Mouse (Mus musculus) gastrocnemius, postnatal 36 days (tissue): Measurements from ENCODE around the gene Gm13030. TPM values are rescaled to one million over a fixed set of nuclear protein-coding genes. Genes with fewer than 3 reads are reported as not detected.
"Not testable (repeated sequence)": the region's sequence is repeated elsewhere in the genome, so short reads cannot be mapped to it uniquely, and the experiment has no call there.

ENCODE experiments used
- DNase-seq, 2 experiments: peaks; one replicate each; pipeline ENCODE4 v3.0.0; 2022
- intact Hi-C: fragments of 180-260 bp; cut with DNase I; formaldehyde crosslinking; loops from one replicate; pipeline ENCODE4 v1.15.1; 2025
- total RNA-seq, 2 experiments: library from RNA; stranded (reverse); gene quantifications; 2 replicates each; pipeline ENCODE4 v1.2.3; 2021

The Gm13030 gene
- total RNA-seq, 2 experiments from 2014 or later: not detected

DNA sequence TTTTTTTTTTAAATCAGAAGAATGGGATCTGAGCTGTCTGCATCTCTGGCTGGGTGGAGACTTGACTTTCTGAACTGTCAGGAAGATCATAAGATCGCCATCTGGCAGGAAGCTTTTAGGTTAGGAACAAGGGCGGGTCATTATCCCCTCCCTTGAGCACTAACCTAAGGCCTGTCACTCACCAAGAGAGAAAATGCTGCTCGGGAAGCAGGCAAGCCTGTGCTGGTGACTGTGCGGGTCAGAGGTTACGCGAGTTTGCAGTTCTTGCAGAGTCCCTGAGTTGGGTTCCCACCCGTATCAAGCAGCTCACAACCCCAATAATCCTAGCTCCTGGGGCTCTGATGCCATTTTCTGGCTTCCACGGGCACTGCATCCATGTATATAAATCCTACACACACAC is 5.1 kb downstream of the Gm13030 start:
- intact Hi-C loops: no loop called here
- no peak for DNase-seq

DNA sequence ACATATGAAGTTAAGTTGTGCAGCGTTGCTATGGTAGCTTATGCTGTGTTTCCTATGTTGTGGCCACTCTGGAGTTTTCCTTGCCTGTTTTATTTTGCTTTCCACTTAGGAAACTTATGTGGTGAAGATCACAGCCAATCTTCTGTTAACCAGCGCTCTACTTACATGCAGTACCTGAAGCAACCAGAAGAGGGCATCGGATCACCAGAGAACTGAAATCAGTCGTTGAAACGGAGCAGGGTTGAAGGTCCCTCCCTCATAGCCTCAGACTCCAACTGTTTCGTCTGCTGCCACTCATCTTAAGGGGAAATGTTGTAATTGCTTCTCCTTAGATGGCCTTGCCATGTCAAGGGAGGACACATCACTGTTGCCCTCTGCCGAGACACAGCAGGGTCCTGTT is 7.4 kb downstream of the Gm13030 start:
- intact Hi-C loops: loop anchor here (1.0 kb wide), 1 partner anchor 17 kb away; no protein-coding TSS in a partner anchor
- DNase-seq: peak in 1 of 2 experiments; percentile 59

DNA sequence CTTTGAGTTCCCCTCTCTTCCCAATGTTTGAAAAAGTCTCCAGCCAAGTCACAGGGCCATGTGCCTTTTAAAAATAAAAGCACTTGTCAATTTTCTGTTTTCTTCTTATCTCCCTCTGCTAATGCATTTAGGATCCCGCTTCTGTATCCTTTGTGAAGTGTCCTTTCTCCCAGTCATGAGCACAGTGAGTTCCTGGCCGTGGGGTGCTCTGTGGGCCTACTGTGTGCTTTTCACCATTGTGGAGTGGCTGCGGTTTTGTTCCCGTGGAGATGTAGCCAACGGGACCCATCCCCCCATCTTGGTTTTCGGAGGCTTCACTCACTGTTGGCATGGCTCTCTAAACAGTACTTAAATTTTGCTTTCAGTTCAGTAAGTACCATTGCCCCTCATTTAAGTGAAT is 7.8 kb downstream of the Gm13030 start:
- DNase-seq: no peak
- intact Hi-C loops: loop anchor here (1.0 kb wide), 1 partner anchor 17 kb away; no protein-coding TSS in a partner anchor

DNA sequence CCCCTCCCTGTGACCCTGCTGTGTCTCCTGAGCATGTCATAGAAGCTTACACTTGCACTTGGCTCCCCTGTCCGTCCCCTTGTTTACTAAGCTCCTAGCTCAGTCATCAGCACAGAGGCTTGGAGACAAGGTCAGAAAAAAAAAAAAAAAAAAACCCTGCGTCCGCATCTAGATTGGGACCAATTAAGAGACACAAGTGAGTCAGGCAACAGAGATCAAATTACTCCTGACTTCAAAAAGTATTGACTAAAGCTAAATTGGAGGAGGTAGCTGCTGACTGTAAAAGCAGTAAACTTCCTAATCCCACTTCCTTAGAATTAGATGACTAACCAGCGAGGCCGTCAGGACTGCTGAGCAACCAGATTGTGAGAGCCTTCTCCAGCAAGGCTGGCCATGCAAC is 8.7 kb downstream of the Gm13030 start:
- DNase-seq: no peak
- intact Hi-C loops: no loop called here

DNA sequence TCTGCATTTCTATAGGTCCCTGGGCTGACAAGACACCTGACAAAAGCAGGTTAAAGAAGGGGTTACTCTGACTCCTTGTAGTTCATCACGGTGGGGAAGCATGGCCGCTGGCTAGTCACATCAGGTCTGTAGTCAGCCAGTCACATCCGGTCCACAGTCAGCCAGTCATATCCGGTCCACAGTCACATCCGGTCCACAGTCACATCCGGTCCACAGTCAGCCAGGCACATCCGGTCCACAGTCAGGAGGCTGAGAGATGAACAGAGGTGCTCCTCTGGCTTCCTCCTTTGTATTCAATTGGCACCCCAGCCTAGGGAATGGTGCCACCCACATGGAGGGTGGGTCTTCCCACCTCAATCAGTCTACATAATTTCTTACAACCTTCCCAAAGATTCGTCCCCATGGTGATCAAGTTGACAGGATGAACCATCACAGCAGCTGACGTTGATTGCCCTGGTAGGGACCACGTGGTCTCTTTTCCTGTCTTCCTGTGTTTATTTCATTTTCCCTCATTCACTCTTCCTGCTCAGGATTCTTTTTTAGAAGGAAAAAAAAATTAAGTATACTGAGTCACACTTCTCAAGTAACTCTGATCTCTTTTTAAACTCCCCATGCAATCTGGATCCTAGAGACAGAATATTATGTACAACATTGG is 10.3 kb downstream of the Gm13030 start, which contains the start of gene Pla2g5:
TSS of gene Pla2g5 (minus strand) at position 139 of the 655 bp plus-strand sequence.
- DNase-seq: no peak
- intact Hi-C loops: no loop called here

DNA sequence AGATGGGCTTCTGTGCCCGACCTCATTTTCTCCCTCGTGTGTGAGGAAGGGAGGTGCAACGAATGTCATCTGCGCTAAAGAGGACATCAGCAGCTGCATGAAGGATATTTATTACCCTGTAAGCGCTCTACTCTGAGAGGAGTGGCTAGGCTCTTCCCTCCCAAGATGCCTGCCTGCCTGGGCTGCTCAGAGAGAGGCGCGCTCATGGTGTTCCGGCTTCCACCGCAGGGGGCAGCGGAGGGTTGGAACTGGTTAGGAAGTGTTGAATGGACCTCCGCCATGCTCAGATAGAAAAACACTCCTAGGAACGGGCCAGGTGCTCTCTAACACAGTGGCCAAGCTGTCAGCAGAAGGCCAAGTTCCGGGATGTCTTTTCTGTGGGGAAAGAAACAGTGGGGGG is 14.0 kb downstream of the Gm13030 start:
- DNase-seq: peak; percentile 41 to 51
- intact Hi-C loops: no loop called here

DNA sequence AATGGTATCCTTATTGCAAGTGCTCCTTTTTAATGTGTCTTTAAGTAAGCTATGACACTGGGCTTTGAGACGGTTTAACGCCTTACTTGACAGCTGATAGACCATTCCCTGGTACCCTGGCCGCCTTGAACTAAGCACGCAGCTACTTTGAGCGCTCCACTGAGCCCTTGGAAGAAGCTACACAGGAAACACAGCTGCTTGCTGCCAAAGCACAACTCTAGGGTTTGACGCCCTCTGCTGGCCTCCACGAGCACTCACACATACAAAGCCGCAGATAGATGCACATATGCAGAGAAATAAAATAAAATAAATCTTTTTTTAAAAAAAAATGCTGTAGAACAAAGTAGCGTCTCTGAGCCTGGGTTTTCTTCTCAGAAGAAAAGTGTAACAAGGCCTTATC is 14.5 kb downstream of the Gm13030 start:
- intact Hi-C loops: no loop called here
- DNase-seq: no peak

DNA sequence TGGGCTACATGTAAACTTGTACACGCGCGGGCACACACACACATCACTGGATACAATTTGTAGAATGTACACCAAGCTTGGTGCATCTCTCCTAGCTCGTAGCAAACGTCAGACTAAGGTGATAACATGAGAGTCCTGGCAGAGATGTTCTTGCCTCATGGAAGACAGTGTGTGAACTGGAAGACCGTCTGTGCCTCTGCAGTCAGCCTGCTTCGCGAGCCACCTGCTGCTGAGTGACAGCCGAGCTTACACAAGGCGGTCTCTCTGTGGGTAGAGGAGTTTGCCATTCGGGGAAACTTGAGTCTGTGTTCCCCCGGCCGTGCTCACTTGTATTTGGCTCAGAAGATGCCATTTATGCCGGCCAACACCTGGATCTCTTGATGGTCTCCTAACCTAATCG is 15.3 kb downstream of the Gm13030 start:
- intact Hi-C loops: no loop called here
- no peak for DNase-seq

DNA sequence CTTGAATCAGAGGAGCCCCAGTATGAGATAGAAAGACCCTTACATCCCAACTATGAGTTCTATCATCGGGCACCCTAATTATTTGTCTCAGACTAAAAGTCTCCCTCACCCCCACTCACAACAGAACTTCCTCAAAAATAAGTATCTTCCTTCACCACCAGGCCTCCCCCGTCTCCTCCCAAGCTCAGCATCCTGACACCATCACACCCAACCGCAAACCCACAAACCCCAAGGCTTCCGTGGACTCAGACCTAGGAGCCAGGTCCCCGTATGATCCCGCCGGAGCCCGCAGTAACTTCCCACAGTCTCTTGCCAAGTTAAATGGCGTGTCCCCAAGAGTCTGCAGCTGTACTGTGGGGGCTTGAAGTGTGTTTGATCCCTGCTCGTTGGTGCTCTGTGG is 16.2 kb downstream of the Gm13030 start:
- no peak for DNase-seq
- intact Hi-C loops: no loop called here

DNA sequence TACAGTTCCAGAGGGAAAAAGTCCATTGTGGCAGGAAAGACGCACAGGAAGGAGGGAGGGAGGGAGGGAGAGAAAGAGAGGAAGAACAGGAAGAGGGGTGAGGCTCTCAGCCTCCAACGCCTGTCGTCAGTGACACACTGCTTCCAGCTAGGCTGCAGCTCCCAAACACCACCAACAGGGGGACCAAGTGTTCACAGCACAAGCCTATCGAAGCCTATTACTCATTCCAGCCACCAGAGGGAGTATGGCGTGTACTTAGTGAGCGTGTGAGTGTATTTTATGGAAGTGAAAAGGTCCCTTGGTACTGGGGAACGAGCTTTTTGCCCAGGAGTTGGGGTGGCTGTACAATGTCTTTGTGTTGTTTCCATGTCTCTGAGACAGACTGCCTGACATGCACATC is 17.3 kb downstream of the Gm13030 start:
- intact Hi-C loops: no loop called here
- DNase-seq: peak in 1 of 2 experiments; percentile 21

DNA sequence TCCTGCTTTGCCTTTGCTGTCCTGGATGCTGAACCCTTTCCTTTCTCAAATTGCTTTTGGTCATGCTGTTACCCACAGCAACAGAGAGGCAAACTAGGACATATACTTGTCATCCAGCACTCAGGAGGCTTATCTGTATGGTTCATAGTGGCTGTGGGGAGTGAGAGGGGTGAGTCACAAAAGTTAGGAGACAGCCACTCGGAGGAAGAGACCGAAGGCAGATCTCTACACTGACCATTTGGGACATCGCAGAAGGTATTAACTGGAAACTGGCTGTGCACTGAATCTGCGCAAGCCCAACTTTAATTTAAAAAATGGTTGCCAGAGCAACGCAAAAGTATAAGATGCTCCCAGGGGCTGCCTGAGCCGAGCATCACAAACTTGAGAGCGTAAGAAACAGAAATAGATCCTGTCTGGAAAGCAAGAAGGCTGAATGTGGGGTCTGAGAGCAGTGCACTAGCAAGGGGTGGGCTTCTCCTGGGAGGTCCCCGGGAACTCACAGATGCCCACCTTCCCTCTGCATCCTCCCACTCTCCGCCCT is 18.6 kb downstream of the Gm13030 start:
- DNase-seq: no peak
- intact Hi-C loops: no loop called here

DNA sequence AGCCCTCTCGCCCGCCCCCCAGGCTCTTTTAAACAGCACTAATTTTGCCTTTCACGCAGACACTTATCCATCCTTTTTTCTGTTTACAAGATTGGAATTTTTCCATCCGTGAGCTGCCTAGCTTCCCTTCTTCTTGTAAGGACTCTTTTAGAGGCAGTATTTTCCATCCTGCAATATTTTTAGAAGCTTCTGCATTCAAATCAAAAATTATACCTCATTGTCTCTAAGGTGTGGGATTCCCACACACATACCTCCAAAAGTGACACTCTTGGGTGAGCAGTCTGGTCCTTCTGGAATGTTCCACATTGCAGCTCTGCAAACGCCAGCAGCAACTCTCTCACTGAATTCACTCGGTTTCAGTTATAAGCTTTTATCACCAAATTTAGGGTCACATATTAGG is 20.8 kb downstream of the Gm13030 start:
- no peak for DNase-seq
- intact Hi-C loops: loop anchor here (1.0 to 5.0 kb wide), 2 partner anchors 105 to 406 kb away; no protein-coding TSS in a partner anchor

DNA sequence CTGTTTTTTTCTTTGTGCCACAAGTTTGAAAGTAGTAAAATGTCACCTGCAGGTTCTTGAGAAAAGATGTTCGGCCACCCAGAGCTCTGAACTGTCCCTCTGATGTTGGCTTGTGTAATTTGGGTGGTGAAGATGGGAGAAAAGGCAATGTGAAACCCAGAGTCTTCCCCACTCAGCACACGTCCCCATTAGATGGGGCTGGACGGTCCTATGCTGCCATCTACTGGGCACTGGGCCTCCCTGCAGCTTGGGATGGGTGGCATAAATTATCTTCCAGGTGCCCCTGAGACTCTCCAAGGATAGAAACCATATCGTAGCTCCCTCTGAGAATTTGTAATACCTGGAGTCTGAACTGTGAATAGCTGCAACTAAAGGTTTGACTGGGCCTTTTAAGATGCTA is 22.3 kb downstream of the Gm13030 start:
- peak; percentile 48 to 54 for DNase-seq
- intact Hi-C loops: loop anchor here (2.0 to 5.0 kb wide), 2 partner anchors 143 to 404 kb away; no protein-coding TSS in a partner anchor

DNA sequence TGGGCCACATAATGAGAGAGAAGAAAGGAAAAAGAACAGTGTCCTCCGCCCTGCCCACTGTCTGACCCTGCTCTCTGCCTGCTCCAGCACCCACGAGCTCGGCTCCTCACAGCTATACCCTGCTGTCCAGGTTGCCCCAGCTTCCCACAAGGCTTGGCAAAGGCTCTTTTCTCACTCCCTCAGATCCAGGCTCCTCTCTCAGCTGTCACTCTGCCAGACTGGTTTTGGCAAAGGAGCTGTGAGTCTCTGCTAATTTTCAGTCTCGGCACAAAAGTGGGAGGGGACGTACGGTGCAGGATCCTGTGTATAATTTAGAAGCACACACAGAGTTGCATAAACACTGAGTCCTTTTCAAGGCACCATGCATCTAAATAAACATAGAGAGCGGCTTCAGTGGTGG is 32.4 kb downstream of the Gm13030 start:
- intact Hi-C loops: no loop called here
- DNase-seq: no peak

DNA sequence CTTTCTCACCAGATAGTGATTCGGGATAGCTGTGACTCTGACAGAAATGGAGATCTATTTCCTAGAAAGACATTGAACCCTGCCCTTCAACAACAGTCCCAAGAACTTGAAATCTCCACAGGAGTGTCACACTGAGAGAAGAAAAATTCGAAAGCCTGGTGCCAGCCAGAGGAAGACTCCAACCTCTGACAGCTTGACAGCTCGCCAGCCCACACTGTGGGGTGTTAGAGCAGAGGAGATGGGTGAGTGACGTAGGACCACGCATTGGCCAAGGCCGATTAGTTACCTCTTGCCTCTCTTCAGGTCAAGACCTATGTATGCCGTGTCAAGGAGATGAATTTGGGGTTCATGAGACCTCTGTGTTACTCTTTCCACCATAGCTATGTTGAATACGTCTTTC is 33.0 kb downstream of the Gm13030 start:
- intact Hi-C loops: no loop called here
- no peak for DNase-seq

DNA sequence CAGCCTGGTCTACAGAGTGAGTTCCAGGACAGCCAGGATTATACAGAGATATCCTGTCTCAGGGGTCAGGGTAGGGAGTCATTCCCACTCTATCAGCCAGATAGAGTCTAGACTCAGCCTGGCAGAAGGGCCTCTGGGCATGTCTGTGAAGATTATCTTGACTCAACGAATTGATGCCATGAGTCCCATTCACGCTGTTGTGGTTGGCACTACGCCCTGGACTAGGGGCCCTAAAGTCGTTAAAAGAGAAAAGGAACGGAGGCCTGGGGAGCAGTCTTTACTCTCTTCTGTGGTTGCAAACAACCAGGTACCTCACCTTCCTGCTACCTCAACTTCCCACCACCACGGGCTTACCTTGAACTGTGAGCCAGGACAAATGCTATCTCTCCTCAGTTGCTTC is 34.0 kb downstream of the Gm13030 start:
- intact Hi-C loops: no loop called here
- no peak for DNase-seq

DNA sequence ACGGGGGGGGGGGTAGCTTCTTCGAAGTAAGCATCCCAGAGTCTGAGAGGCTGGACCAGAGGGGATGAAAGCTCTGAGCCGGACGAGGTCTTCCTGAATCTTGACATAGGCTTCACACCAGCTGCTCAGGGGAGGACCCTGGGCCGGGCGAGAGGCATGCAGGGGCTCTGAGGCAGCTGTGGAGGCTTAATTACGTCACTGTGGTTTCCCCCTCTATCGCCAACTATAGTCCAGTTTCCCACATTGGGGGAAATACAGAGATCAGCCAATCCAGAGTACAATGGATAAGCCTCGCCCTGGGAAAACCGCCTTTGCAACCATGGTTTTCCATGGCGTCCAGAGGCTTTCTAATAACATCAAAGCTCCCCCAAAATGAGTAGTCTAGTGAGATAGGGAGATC is 46.6 kb downstream of the Gm13030 start:
- intact Hi-C loops: no loop called here
- DNase-seq: no peak

DNA sequence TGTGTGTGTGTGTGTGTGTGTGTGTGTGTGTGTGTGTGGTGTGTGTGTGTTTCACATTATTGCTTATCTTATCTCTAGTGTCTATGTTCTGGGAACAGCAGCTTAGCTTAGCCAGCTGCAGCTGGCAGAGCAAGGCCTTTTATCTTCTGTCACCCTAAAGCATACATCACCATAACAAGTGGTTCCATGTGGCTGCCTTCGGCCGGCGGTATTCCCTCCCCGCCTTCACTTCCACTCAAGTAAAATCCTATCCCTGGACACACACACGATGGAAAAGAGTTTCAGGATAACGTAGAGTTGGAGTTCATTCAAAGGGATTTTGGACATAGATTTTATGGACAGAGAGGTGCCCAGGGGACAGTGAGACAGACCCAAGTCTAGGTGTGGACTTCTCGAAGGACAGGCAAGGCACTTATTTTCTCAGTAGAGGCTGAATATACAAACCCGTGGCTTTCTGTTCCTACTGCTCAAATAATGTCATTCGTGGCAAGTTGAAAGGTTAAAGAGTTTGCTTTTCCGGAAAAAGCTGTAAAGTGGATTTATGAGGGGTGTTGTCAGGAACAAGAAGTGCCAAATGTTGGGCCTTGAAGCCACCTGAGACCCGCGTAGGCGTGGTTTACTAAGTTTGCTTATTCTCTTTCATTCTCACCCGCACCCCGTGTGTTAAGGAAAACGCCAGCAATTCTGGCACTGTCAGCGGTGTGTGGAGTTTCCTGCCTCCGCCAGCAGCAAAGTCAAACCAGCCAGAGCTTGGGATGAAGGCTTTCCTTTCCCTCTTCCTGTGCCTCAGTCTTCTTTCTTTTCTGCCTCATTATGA is 47.8 kb downstream of the Gm13030 start:
- no peak for DNase-seq
- intact Hi-C loops: no loop called here

DNA sequence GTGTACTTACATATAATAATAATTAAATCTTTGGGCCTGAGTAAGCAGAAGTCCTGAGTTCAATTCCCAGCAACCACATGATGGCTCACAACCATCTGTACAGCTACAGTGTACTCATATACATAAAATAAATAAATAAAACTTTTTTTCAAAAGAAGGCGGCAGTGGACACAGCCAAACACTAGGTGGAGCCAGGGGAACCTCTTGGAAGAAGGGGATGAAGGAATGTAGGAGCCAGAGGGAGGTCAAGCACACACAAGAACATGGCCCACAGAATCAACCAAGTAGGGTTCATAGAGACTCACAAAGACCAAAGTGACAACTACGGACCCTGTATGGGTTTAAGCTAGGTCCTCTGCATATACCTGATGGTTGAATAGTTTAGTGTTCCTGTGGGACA is 49.1 kb downstream of the Gm13030 start:
- intact Hi-C loops: no loop called here
- no peak for DNase-seq

DNA sequence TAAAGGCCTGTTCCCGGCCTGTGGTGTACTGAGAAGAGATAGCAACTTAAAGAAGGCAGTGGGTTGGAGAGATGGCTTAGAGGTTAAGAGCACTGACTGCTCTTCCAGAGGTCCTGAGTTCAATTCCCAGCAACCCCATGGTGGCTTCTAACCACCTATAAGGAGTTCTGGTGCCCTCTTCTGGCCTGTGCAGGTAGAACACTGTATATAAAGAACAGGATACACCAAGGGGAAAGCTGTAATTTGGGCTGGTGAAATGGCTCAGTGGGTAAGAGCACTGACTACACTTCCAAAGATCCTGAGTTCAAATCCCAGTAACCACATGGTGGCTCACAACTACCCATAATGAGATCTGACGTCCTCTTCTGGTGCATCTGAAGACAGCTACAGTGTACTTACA is 49.6 kb downstream of the Gm13030 start:
- DNase-seq, intact Hi-C loops: not testable (repeated sequence)

DNA sequence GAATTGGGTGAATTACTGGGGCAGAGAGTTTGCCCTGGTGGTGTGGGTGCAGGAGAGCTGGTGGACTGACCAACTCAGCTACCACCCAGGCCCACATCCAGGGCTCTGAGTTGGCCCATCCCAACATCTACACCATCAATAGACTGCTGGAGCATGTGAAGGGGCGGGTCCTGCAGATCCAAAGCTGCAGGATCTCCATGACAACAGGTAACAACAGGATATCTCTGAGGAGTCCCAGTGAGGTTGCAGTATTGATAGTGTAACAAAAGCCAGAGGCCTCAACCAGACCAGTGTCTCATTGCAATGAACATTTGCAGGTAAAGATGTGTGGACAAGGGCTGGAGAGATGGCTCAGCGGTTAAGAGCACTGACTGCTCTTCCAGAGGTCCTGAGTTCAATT is 52.7 kb downstream of the Gm13030 start:
- intact Hi-C loops: no loop called here
- DNase-seq: no peak
